Mouse (Mus musculus): ENCODE measurements around the gene Ugt1a6a. TPM values are rescaled to one million over a fixed set of nuclear protein-coding genes. Genes with fewer than 3 reads are reported as not detected.

Gene Ugt1a6a
- polyA plus RNA-seq, 1 experiment: 6.1 TPM

- no peaks in the 10 kb centered on the region for H3K4me1 ChIP-seq (ENCODE audit: control insufficient read depth, insufficient read depth, insufficient read length, low read length)
- no peak overlapping the region for H3K27ac ChIP-seq (replicated peaks; ENCODE audit: low read depth, low read length)
- H3K4me3 ChIP-seq (ENCODE audit: insufficient read depth, low read depth, low read length): no peak overlapping the region
Measured at GRCm38 (mm10) chr1:88235894-88236415, 101.3 kb downstream of the Ugt1a6a start.

- H3K4me1 ChIP-seq (ENCODE audit: control insufficient read depth, insufficient read depth, insufficient read length, low read length): no peaks in the 10 kb centered on the region
- H3K4me3 ChIP-seq (ENCODE audit: insufficient read depth, low read depth, low read length): no peak overlapping the region
Measured at GRCm38 (mm10) chr1:88237311-88237710, 102.7 kb downstream of the Ugt1a6a start.

GRCm38 (mm10) chr1:88238771-88239170 lies 104.2 kb downstream of the Ugt1a6a start:
- H3K4me3 ChIP-seq (ENCODE audit: insufficient read depth, low read depth, low read length): no peak overlapping the region
- H3K27ac ChIP-seq (replicated peaks; ENCODE audit: low read depth, low read length): no peak overlapping the region
- no peaks in the 10 kb centered on the region for H3K4me1 ChIP-seq (ENCODE audit: control insufficient read depth, insufficient read depth, insufficient read length, low read length)

More at GRCm38 (mm10) chr1:88237311-88237710, 102.7 kb downstream of the Ugt1a6a start:
- H3K27ac ChIP-seq (replicated peaks; ENCODE audit: low read depth, low read length): no peak overlapping the region

- Histone ChIP-seq H3K27ac (replicated peaks; ENCODE audit: low read depth, low read length) (no peak overlapping the region), H3K4me3 (ENCODE audit: insufficient read depth, low read depth, low read length) (no peak overlapping the region), H3K4me1 (ENCODE audit: control insufficient read depth, insufficient read depth, insufficient read length, low read length) (no peaks in the 10 kb centered on the region)
Measured at GRCm38 (mm10) chr1:88240072-88240471, 105.5 kb downstream of the Ugt1a6a start.

- Histone ChIP-seq H3K27ac (replicated peaks; ENCODE audit: low read depth, low read length) (no peak overlapping the region), H3K4me1 (ENCODE audit: control insufficient read depth, insufficient read depth, insufficient read length, low read length) (no peaks in the 10 kb centered on the region), H3K4me3 (ENCODE audit: insufficient read depth, low read depth, low read length) (no peak overlapping the region)
Measured at GRCm38 (mm10) chr1:88240579-88240978, 106.0 kb downstream of the Ugt1a6a start.

- Histone ChIP-seq H3K4me1 (ENCODE audit: control insufficient read depth, insufficient read depth, insufficient read length, low read length) (no peaks in the 10 kb centered on the region), H3K4me3 (ENCODE audit: insufficient read depth, low read depth, low read length) (no peak overlapping the region), H3K27ac (replicated peaks; ENCODE audit: low read depth, low read length) (no peak overlapping the region)
Measured at GRCm38 (mm10) chr1:88243861-88244260, 109.3 kb downstream of the Ugt1a6a start.

GRCm38 (mm10) chr1:88245881-88246280 lies 111.3 kb downstream of the Ugt1a6a start:
- no peaks in the 10 kb centered on the region for H3K4me1 ChIP-seq (ENCODE audit: control insufficient read depth, insufficient read depth, insufficient read length, low read length)
- no peak overlapping the region for H3K4me3 ChIP-seq (ENCODE audit: insufficient read depth, low read depth, low read length)
- H3K27ac ChIP-seq (replicated peaks; ENCODE audit: low read depth, low read length): no peak overlapping the region

GRCm38 (mm10) chr1:88246386-88246785 lies 111.8 kb downstream of the Ugt1a6a start:
- H3K27ac ChIP-seq (replicated peaks; ENCODE audit: low read depth, low read length): no peak overlapping the region
- H3K4me3 ChIP-seq (ENCODE audit: insufficient read depth, low read depth, low read length): no peak overlapping the region
- H3K4me1 ChIP-seq (ENCODE audit: control insufficient read depth, insufficient read depth, insufficient read length, low read length): no peaks in the 10 kb centered on the region

- Histone ChIP-seq H3K4me3 (ENCODE audit: insufficient read depth, low read depth, low read length) (no peak overlapping the region), H3K4me1 (ENCODE audit: control insufficient read depth, insufficient read depth, insufficient read length, low read length) (no peaks in the 10 kb centered on the region), H3K27ac (replicated peaks; ENCODE audit: low read depth, low read length) (no peak overlapping the region)
Measured at GRCm38 (mm10) chr1:88247660-88248059, 113.1 kb downstream of the Ugt1a6a start.

GRCm38 (mm10) chr1:88248658-88249057 lies 114.0 kb downstream of the Ugt1a6a start:
- H3K4me1 ChIP-seq (ENCODE audit: control insufficient read depth, insufficient read depth, insufficient read length, low read length): no peaks in the 10 kb centered on the region
- H3K4me3 ChIP-seq (ENCODE audit: insufficient read depth, low read depth, low read length): no peak overlapping the region
- no peak overlapping the region for H3K27ac ChIP-seq (replicated peaks; ENCODE audit: low read depth, low read length)

- H3K27ac ChIP-seq (replicated peaks; ENCODE audit: low read depth, low read length): no peak overlapping the region
- H3K4me1 ChIP-seq (ENCODE audit: control insufficient read depth, insufficient read depth, insufficient read length, low read length): no peaks in the 10 kb centered on the region
- no peak overlapping the region for H3K4me3 ChIP-seq (ENCODE audit: insufficient read depth, low read depth, low read length)
Measured at GRCm38 (mm10) chr1:88249596-88249995, 115.0 kb downstream of the Ugt1a6a start.

- H3K27ac ChIP-seq (replicated peaks; ENCODE audit: low read depth, low read length): no peak overlapping the region
- H3K4me3 ChIP-seq (ENCODE audit: insufficient read depth, low read depth, low read length): no peak overlapping the region
- H3K4me1 ChIP-seq (ENCODE audit: control insufficient read depth, insufficient read depth, insufficient read length, low read length): no peaks in the 10 kb centered on the region
Measured at GRCm38 (mm10) chr1:88250023-88250422, 115.4 kb downstream of the Ugt1a6a start.

GRCm38 (mm10) chr1:88253106-88253505 lies 118.5 kb downstream of the Ugt1a6a start:
- H3K27ac ChIP-seq (replicated peaks; ENCODE audit: low read depth, low read length): no peak overlapping the region

GRCm38 (mm10) chr1:88253540-88253939 lies 118.9 kb downstream of the Ugt1a6a start:
- H3K4me3 ChIP-seq (ENCODE audit: insufficient read depth, low read depth, low read length): no peak overlapping the region
- H3K4me1 ChIP-seq (ENCODE audit: control insufficient read depth, insufficient read depth, insufficient read length, low read length): no peaks in the 10 kb centered on the region
- no peak overlapping the region for H3K27ac ChIP-seq (replicated peaks; ENCODE audit: low read depth, low read length)

More at GRCm38 (mm10) chr1:88253106-88253505, 118.5 kb downstream of the Ugt1a6a start:
- Histone ChIP-seq H3K4me3 (ENCODE audit: insufficient read depth, low read depth, low read length) (no peak overlapping the region), H3K4me1 (ENCODE audit: control insufficient read depth, insufficient read depth, insufficient read length, low read length) (no peaks in the 10 kb centered on the region)

GRCm38 (mm10) chr1:88254793-88255465 lies 120.3 kb downstream of the Ugt1a6a start:
- no peaks in the 10 kb centered on the region for H3K4me1 ChIP-seq (ENCODE audit: control insufficient read depth, insufficient read depth, insufficient read length, low read length)
- H3K4me3 ChIP-seq (ENCODE audit: insufficient read depth, low read depth, low read length): no peak overlapping the region
- H3K27ac ChIP-seq (replicated peaks; ENCODE audit: low read depth, low read length): no peak overlapping the region

- 0 out of 2 replicates have a peak, but pooled peaks cover 2% of the 10 kb centered on the region for H3K4me1 ChIP-seq (ENCODE audit: control insufficient read depth, insufficient read depth, insufficient read length, low read length)
- no peak overlapping the region for H3K4me3 ChIP-seq (ENCODE audit: insufficient read depth, low read depth, low read length)
Measured at GRCm38 (mm10) chr1:88255466-88255857, 120.9 kb downstream of the Ugt1a6a start.

More at GRCm38 (mm10) chr1:88255466-88255857, 120.9 kb downstream of the Ugt1a6a start:
- H3K27ac ChIP-seq (replicated peaks; ENCODE audit: low read depth, low read length): no peak overlapping the region

Measured in brown adipose tissue, adult 24 weeks (tissue).